Mouse (Mus musculus) kidney, adult 2 months (tissue): ENCODE results near the gene 9230104L09Rik. TPM values are rescaled to one million over a fixed set of nuclear protein-coding genes. Genes with fewer than 3 reads are reported as not detected.

Experiments
- DNase-seq: peaks from one replicate; pipeline ENCODE4 v3.0.0; 2021
- H3K27ac ChIP-seq: fragments of 200-500 bp; 2 replicates; pipeline ENCODE4 v1.5.1; 2012; ENCODE audit warnings: low read depth, low read length, control low read depth, inconsistent platforms; ENCODE audit not compliant: insufficient read depth
- H3K27me3 ChIP-seq: fragments of 200-500 bp; replicated peaks from 2 replicates; pipeline ENCODE4 v1.6.1; 2012; ENCODE audit warnings: mild to moderate bottlenecking, moderate library complexity, low read length, inconsistent platforms; ENCODE audit not compliant: control insufficient read depth, insufficient read depth
- H3K36me3 ChIP-seq: fragments of 200-500 bp; 2 replicates; pipeline ENCODE4 v1.6.1; 2012; ENCODE audit warnings: mild to moderate bottlenecking, moderate library complexity, low read length, inconsistent platforms; ENCODE audit not compliant: control insufficient read depth, insufficient read depth
- H3K4me1 ChIP-seq: fragments of 200-500 bp; 2 replicates; pipeline ENCODE4 v1.6.1; 2011; ENCODE audit warnings: low read length; ENCODE audit not compliant: control insufficient read depth, insufficient read depth
- H3K4me3 ChIP-seq: fragments of 200-500 bp; 2 replicates; pipeline ENCODE4 v1.5.1; 2011; ENCODE audit warnings: mild to moderate bottlenecking, low read depth, low read length, control low read depth; ENCODE audit not compliant: insufficient read depth
- CTCF ChIP-seq: fragments of 200-500 bp; conservative IDR thresholded peaks from 2 replicates; pipeline ENCODE4 v1.5.1; 2011; ENCODE audit warnings: low read depth, mild to moderate bottlenecking, control low read depth, low read length, moderate library complexity, mixed read lengths; ENCODE audit not compliant: insufficient read depth, insufficient read length
- POLR2A ChIP-seq: fragments of 200-500 bp; IDR thresholded peaks from one replicate; pipeline ENCODE4 v1.6.1; 2011; ENCODE audit warnings: low read depth, low read length, control low read depth
- WGBS: fragments of 180-500 bp; shearing (Covaris S2); methylation state at CpG from one replicate; pipeline ENCODE4 v1.1.7; 2018; 5-methylcytosine and 5-hydroxymethylcytosine counted together
- polyA plus RNA-seq: library from polyadenylated mRNA; depleted of rRNA; stranded (reverse); fragments of >200 nt; gene quantifications from 2 replicates; pipeline ENCODE4 v1.2.3, GENCODE M21; 2012

9230104L09Rik gene
- polyA plus RNA-seq, 1 experiment: not detected

GRCm38 (mm10) chr2:148874224-148874616 is 9.4 kb upstream of the 9230104L09Rik start:
- H3K27me3 ChIP-seq: no peaks in the 10 kb centered on the region
- DNase-seq: no peak
- H3K27ac ChIP-seq: peak overlapping the region; percentile 72
- H3K4me3 ChIP-seq: peak overlapping the region; percentile 85
- WGBS: 25% methylated on average over 3 of the region's 3 CpGs
- no peak for TF ChIP-seq POLR2A
- TF ChIP-seq CTCF: no peak
- peaks cover 12% of the 10 kb centered on the region for H3K4me1 ChIP-seq
- H3K36me3 ChIP-seq: no peaks in the 10 kb centered on the region; the same call in 1 of the 2 replicates

DNA sequence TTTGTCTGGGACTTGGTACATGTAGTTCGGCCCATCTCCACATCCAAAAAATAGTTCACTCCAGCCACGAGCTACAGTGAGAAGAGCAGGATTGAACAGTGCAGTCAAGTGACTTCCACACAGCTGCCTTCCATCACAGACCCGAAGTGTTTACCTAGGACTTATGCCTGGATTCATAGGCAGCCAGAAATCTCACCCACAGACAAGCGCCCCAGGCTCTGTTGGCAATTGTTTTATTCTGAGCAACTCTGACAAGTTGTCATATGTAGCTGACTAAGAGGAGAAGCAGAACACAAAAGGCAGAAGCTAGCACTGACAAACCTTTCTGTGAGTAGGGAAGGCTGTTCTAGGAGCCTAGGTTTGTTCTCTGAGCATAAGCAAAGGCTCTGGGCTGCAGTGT is 8.0 kb upstream of the 9230104L09Rik start:
- no peak for TF ChIP-seq POLR2A
- TF ChIP-seq CTCF: no peak
- DNase-seq: peak; percentile 25
- no peaks in the 10 kb centered on the region for H3K27me3 ChIP-seq
- peaks cover 12% of the 10 kb centered on the region for H3K4me1 ChIP-seq
- H3K36me3 ChIP-seq: no peaks in the 10 kb centered on the region; the same call in 1 of the 2 replicates
- no peak overlapping the region for H3K27ac ChIP-seq
- 68% methylated on average over 4 of the region's 4 CpGs for WGBS
- H3K4me3 ChIP-seq: no peak overlapping the region; the same call in 1 of the 2 replicates

- DNase-seq: no peak
- Histone ChIP-seq H3K4me3 (no peak overlapping the region), H3K4me1 (peaks cover 4% of the 10 kb centered on the region; the same call in 1 of the 2 replicates), H3K27ac (no peak overlapping the region), H3K36me3 (no peaks in the 10 kb centered on the region; the same call in 1 of the 2 replicates), H3K27me3 (no peaks in the 10 kb centered on the region)
- 79% methylated on average over 3 of the region's 3 CpGs for WGBS
- TF ChIP-seq CTCF (no peak), POLR2A (no peak)
These were observed 5.7 kb upstream of the 9230104L09Rik start for GRCm38 (mm10) chr2:148870526-148870925.

GRCm38 (mm10) chr2:148868959-148869358 is 4.1 kb upstream of the 9230104L09Rik start:
- no peaks in the 10 kb centered on the region; the same call in 1 of the 2 replicates for H3K36me3 ChIP-seq
- H3K27ac ChIP-seq: no peak overlapping the region
- no peaks in the 10 kb centered on the region for H3K27me3 ChIP-seq
- no peak for TF ChIP-seq POLR2A
- no peak for TF ChIP-seq CTCF
- H3K4me1 ChIP-seq: no peaks in the 10 kb centered on the region
- H3K4me3 ChIP-seq: no peak overlapping the region
- WGBS: 45% methylated on average over 1 of the region's 1 CpGs
- no peak for DNase-seq

DNA sequence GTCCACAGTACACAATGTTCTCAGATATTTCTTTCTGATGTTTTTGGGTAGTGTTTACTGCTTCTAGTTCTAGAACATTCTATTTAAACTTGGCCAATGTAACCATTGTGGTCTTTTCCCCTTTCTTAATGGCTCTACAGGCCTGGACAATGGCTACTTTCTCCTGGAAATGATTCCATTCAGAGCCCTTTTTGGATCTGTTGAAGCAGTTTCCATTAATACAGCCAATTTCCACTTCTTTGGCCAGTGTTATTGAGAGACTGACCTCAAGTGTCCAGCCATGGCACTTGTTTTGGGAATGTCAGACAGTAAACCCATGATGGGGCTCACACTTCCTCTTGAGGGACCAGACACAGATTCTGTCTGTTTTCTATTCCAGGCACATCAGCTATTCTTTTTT is 3.1 kb downstream of the 9230104L09Rik start:
- Histone ChIP-seq H3K36me3 (no peaks in the 10 kb centered on the region), H3K27me3 (no peaks in the 10 kb centered on the region), H3K27ac (no peak overlapping the region), H3K4me1 (no peaks in the 10 kb centered on the region), H3K4me3 (no peak overlapping the region)
- no peak for DNase-seq
- TF ChIP-seq CTCF (no peak), POLR2A (no peak)

DNA sequence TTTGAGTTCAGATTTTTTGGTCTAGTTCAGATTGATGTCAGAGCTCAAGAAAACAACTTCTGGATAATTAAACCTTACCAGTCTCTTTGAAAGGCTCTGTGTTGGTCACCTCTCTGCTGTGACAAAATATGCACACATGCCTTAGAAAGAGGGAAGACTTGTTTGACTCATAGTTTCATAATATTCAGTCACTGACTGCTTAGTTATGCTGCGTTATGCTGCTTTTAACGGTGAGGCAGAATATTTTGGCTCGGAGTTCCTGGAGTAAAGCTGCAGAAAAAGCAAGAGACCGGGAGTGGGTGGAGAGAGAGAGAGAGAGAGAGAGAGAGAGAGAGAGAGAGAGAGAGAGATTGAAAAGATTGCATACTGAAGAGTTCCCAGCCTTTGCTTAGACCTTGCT is 3.8 kb downstream of the 9230104L09Rik start:
- H3K27ac ChIP-seq: no peak overlapping the region
- TF ChIP-seq CTCF: no peak
- no peak for TF ChIP-seq POLR2A
- H3K27me3 ChIP-seq: no peaks in the 10 kb centered on the region
- no peaks in the 10 kb centered on the region for H3K4me1 ChIP-seq
- WGBS: 68% methylated on average over 4 of the region's 4 CpGs
- no peak overlapping the region for H3K4me3 ChIP-seq
- no peaks in the 10 kb centered on the region for H3K36me3 ChIP-seq
- no peak for DNase-seq

DNA sequence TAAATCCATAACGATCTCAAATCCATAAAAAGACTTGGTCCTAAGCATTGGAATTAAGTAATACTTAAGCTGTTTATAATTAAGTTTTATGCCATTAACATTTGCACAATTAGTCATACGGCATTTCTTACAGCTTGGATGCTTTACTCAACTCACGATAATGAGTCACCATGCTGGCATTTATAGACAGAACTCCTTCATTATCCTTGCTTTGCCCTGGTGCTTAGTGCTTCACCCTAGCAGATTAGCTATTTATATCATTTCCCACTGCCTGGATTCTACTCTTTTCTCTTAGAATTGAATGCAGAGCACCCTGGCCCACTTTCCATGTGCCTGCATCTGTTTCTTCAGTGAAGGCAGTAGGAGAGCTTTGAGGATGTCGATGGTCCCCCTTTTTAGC is 7.3 kb downstream of the 9230104L09Rik start:
- 80% methylated on average over 4 of the region's 4 CpGs for WGBS
- Histone ChIP-seq H3K27me3 (no peaks in the 10 kb centered on the region), H3K4me1 (no peaks in the 10 kb centered on the region), H3K27ac (no peak overlapping the region), H3K36me3 (no peaks in the 10 kb centered on the region), H3K4me3 (no peak overlapping the region)
- no peak for DNase-seq
- TF ChIP-seq POLR2A (no peak), CTCF (no peak)
